In the genomic region with DNA sequence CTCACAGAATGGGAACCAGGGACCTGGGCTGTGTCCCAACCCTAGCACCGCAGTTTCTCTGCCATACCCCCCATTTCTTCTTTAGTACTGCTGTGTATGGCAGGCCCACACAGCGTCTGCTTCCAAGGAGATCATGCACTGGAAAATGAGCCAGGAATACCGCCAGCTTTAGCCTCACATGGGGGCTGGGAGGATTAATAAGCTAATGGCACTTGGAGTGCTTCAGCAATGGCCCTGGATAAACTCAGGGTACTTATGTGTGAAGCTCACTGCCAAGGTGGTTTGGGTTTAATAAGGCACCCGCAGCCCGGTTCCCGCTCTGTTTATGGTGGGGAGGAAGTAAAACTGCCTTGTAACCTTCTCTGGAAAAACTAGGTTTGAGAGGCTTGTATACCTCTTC, we compare ENCODE assay signal across 12 mouse cellular contexts. TPM values are rescaled to one million over a fixed set of nuclear protein-coding genes. Genes with fewer than 3 reads are reported as not detected.
A peak's percentile ranks its signal among the peaks of the same experiment; 100 is the strongest.
DNase-seq lines count a peak whose midpoint lies in the region; ATAC-seq and TF ChIP-seq lines count a peak whose summit lies in the region.
"Had no signal": no experiment of that assay in that cellular context is flagged by ENCODE, and none has a peak within 500 bp of the region (broad histone marks: within the 10 kb centered on the region; RNA-seq: fewer than 3 reads in every experiment).

No protein-coding gene starts in this region.

- H3K4me1 ChIP-seq in kidney, postnatal 0 days (replicated peaks; ENCODE audit: insufficient read depth, low read length) = peaks cover 15% of the 10 kb centered on the region; the same call in 1 of the 2 replicates
- peaks cover 58% of the 10 kb centered on the region for H3K4me1 ChIP-seq in E14TG2a.4 (replicated peaks; ENCODE audit: low read depth, low read length)

- H3K9me3 ChIP-seq in kidney, postnatal 0 days (replicated peaks; ENCODE audit: low read length) = no peaks in the 10 kb centered on the region
- H3K9me3 ChIP-seq in E14TG2a.4 (ENCODE audit: low read length) = peaks cover 9% of the 10 kb centered on the region

- no peak overlapping the region for H3K9ac ChIP-seq in kidney, postnatal 0 days (ENCODE audit: low read depth, low read length)
- H3K9ac ChIP-seq: hindbrain, embryonic 14.5 days had no signal

- H3K36me3 ChIP-seq in kidney, postnatal 0 days (ENCODE audit: insufficient read depth, low read length) = no peaks in the 10 kb centered on the region
- 0 out of 2 replicates have a peak, but pooled peaks cover under 1% of the 10 kb centered on the region for H3K36me3 ChIP-seq in E14TG2a.4 (ENCODE audit: insufficient read depth, low read length)

- no peaks in the 10 kb centered on the region for H3K27me3 ChIP-seq in kidney, postnatal 0 days (ENCODE audit: insufficient read depth, low read length)
- H3K27me3 ChIP-seq in E14TG2a.4 (ENCODE audit: insufficient read depth, low read length) = no peaks in the 10 kb centered on the region

- no peak for DNase-seq in kidney, postnatal 0 days (ENCODE audit: low spot score)
- no peak for DNase-seq in kidney, postnatal 4 days
- DNase-seq in brain, adult 2 months (ENCODE audit: low read depth, low spot score) = peak; percentile 49
- peak; percentile 49 for DNase-seq in layer of hippocampus, adult 9-11 months
- no peak for DNase-seq in thymus, postnatal 25 days
- DNase-seq in frontal cortex, postnatal 25 days (ENCODE audit: low spot score in 2 of 2) = no peak
- DNase-seq: lung, postnatal 36 days; right cerebral cortex, postnatal 25 days; thymus, adult 18-20 months had no signal

- no peak overlapping the region for H3K4me3 ChIP-seq in kidney, postnatal 0 days (replicated peaks; ENCODE audit: low read depth, low read length)
- H3K4me3 ChIP-seq in E14TG2a.4 (replicated peaks; ENCODE audit: low read length) = peak overlapping the region; percentile 37; the same call in 1 of the 2 replicates

- no peak for TF ChIP-seq CTCF in kidney, postnatal 0 days (IDR thresholded peaks at IDR 0.05; ENCODE audit: low read depth)
- no peak for TF ChIP-seq CTCF in E14TG2a.4 (conservative IDR thresholded peaks at IDR 0.05; ENCODE audit: low read length)

- no peak for ATAC-seq in kidney, postnatal 0 days (replicated peaks; ENCODE audit: low FRiP score, low read depth)
- ATAC-seq: forebrain, embryonic 16.5 days had no signal

- no peak overlapping the region for H3K4me2 ChIP-seq in kidney, postnatal 0 days (ENCODE audit: low read length)
- H3K4me2 ChIP-seq: hindbrain, embryonic 14.5 days had no signal

- WGBS in kidney, postnatal 0 days = 73% methylated on average over 6 of the region's 6 CpGs

- 0 out of 2 replicates have a peak overlapping the region, but pooled peaks have one; percentile 1 for H3K27ac ChIP-seq in kidney, postnatal 0 days
- H3K27ac ChIP-seq: hindbrain, embryonic 14.5 days had no signal

RNA-seq across cellular contexts. Expression of a gene that starts 6.6 kb away (rescaled TPM):
- polyA plus RNA-seq in kidney, postnatal 0 days (2015; fragmentation: Nextera tagmentation; extraction: Ambion mirVana) = 383 and 402 TPM in 2 replicates

Comparison
In these comparisons a context has a peak if more than half of its experiments do, and no peak if none do; other contexts are left out.
1. DNase-seq: peak in brain, adult 2 months (single experiment) and layer of hippocampus, adult 9-11 months (single experiment); none in kidney, postnatal 0 days (single experiment), kidney, postnatal 4 days (0 of 2), thymus, postnatal 25 days (single experiment) and frontal cortex, postnatal 25 days (0 of 2).